Mouse (Mus musculus) small intestine, adult 2 months (tissue): ENCODE results near the gene Cox15.

Source experiments
- CTCF ChIP-seq: fragments of 200-500 bp; IDR thresholded peaks from 2 replicates; pipeline ENCODE4 v1.5.1; 2012; ENCODE audit warnings: low read depth, mild to moderate bottlenecking, control low read depth, inconsistent platforms, low read length, moderate library complexity, mixed read lengths; ENCODE audit not compliant: insufficient replicate concordance, insufficient read length; ENCODE audit errors: extremely low read depth
- POLR2A ChIP-seq: fragments of 200-500 bp; IDR thresholded peaks from 2 replicates; pipeline ENCODE4 v1.6.1; 2012; ENCODE audit warnings: low read depth, mild to moderate bottlenecking, control low read depth, inconsistent platforms, low read length, moderate library complexity

DNA sequence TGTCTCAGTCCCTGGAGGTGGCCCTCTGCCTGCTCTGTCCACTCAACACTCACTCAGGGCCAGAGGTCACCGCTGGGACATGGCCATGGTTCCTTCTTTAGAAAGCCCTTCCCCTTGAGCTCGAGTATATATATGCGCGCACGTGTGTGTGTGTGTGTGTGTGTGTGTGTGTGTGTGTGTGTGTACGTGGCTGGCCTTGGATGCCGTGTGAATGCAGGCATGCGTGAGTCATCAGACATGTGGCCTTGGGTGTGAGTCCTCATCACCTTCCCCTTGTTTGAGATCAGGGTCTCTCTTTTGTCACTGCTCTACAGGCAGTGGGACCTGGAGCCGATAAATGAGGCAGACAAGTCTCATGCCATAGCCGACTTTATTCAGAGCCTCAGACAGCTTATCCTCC is 29.3 kb downstream of the Cox15 start:
- TF ChIP-seq CTCF (no peak), POLR2A (no peak)
